Mouse (Mus musculus): Measurements from ENCODE around the gene Slc39a1.

DNA sequence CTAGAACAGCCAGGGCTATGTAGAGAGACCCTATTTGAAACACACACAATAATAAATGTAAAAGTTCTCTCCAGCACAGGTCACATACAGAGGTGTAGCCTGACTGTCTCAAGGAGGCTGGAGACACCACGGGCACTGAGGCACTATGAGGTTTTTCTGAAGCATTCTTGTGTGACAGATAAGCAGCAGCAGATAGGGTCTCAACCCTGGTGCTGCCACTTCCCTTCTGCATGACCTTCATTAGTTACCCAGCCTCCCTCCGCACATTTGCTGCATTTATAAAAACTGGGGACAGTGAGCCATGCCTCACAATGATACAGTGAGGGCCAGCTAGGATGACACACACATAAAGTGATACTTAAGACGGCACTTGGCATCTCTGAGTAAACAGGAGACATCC lies 25.0 kb upstream of the Slc39a1 start:
- no peak for TF ChIP-seq HCFC1 (IDR thresholded peaks at IDR 0.05; ENCODE audit: borderline replicate concordance, insufficient read depth, low read length)
- no peak for TF ChIP-seq CHD2 (IDR thresholded peaks at IDR 0.05; ENCODE audit: low read depth, low read length)
- TF ChIP-seq ZNF384 (IDR thresholded peaks at IDR 0.05; ENCODE audit: low read depth, low read length), result no peak

Measured in ES-E14 (cell line).